Mouse (Mus musculus) E14TG2a.4 (cell line): ENCODE measurements around the gene Foxo1.

Experiments used
- CTCF ChIP-seq: conservative IDR thresholded peaks from 2 replicates; pipeline ENCODE4 v1.5.1; 2014; ENCODE audit warnings: low read length
- NANOG ChIP-seq: IDR thresholded peaks from 2 replicates; pipeline ENCODE4 v1.6.1; 2014; ENCODE audit warnings: borderline replicate concordance, low read length, mixed read lengths
- POU5F1 ChIP-seq: IDR thresholded peaks from 2 replicates; pipeline ENCODE4 v1.6.1; 2014; ENCODE audit warnings: low read length, borderline replicate concordance

DNA sequence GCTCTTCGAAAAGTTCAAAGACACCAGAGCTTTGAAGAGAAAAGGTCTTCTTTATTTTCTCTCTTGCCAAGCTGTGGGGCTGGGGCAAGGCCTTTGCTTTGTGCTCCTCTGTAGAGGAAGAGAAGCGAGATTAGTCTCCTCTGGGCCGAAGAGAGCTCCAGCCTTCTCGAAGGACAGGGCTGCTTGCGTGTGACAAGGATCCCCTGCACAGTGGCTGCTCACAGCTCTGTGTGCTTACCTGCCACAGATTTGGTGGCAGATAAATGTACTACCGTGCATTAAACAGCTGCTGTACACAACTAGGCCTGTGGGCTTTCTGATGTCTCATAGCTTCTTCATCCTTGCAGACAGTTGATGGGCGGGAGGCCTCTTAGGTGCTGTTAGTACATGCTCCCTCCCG is 129.8 kb downstream of the Foxo1 start:
- TF ChIP-seq CTCF (no peak), POU5F1 (no peak), NANOG (no peak)
